Mouse (Mus musculus) brain, embryonic 18.5 days (tissue): ENCODE results near the gene Serinc4.

Source experiments
- DNase-seq: peaks from one replicate; pipeline ENCODE4 v3.0.0-alpha.2; 2012; ENCODE audit warnings: low read depth, low spot score

Gene Serinc4

DNA sequence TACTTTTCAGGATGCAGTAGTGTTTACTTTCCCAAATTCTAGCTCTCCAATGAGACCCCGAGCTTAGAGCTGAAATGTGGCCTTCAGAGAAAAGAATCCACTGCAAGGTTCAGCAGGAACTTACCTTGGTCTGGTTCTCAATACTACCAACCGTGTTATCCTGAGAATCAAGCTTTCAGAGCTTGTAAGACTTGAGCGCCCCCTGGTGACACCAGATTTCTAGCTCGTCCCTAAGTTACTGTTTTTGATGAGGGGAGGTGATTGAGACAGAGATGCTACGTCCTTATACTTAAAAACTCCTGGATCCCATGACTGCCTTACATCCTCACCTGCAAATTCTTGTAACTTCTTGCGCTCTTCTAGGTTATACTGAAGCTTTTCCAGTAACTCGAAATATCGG, 60.0 kb downstream of the Serinc4 start:
- peak; percentile 51 for DNase-seq
